Mouse (Mus musculus): ENCODE data around the gene Cdhr3. TPM values are rescaled to one million over a fixed set of nuclear protein-coding genes. Genes with fewer than 3 reads are reported as not detected.

Gene Cdhr3
- not detected in 2 replicates for polyA plus RNA-seq (2015; fragmentation: Nextera tagmentation; extraction: Ambion mirVana)

GRCm38 (mm10) chr12:33092775-33093174 lies at the start of gene Cdhr3:
Gene Cdhr3, minus strand, starts transcription at chr12:33092875.
- Histone ChIP-seq H3K4me2 (no peak within 1 kb of the TSS), H3K4me3 (no peak within 1 kb of the TSS), H3K9me3 (no peaks in the 10 kb centered on the region), H3K9ac (no peak within 1 kb of the TSS), H3K36me3 (no peaks in the 10 kb centered on the region), H3K27ac (no peak within 1 kb of the TSS), H3K4me1 (no peaks in the 10 kb centered on the region), H3K27me3 (no peaks in the 10 kb centered on the region)
- 81% methylated on average over 6 of the region's 6 CpGs for WGBS
- no peak for ATAC-seq (ENCODE audit: insufficient number of reproducible peaks, insufficient read depth, low FRiP score, low TSS enrichment, low read depth)

- no peaks in the 10 kb centered on the region for H3K27me3 ChIP-seq
- no peak for ATAC-seq (ENCODE audit: insufficient number of reproducible peaks, insufficient read depth, low FRiP score, low TSS enrichment, low read depth)
- H3K4me1 ChIP-seq, result no peaks in the 10 kb centered on the region
- 70% methylated on average over 3 of the region's 3 CpGs for WGBS
- H3K27ac ChIP-seq, result no peak overlapping the region
- H3K4me2 ChIP-seq, result no peak overlapping the region
- no peak overlapping the region for H3K4me3 ChIP-seq
- H3K36me3 ChIP-seq, result no peaks in the 10 kb centered on the region
- no peaks in the 10 kb centered on the region for H3K9me3 ChIP-seq
- H3K9ac ChIP-seq, result no peak overlapping the region
Measured at GRCm38 (mm10) chr12:33139083-33139482, 46.4 kb upstream of the Cdhr3 start.

GRCm38 (mm10) chr12:33137857-33138256 lies 45.2 kb upstream of the Cdhr3 start:
- no peak overlapping the region for H3K4me2 ChIP-seq
- no peak overlapping the region for H3K9ac ChIP-seq
- H3K4me3 ChIP-seq, result no peak overlapping the region
- no peaks in the 10 kb centered on the region for H3K27me3 ChIP-seq
- H3K4me1 ChIP-seq, result no peaks in the 10 kb centered on the region
- ATAC-seq (ENCODE audit: insufficient number of reproducible peaks, insufficient read depth, low FRiP score, low TSS enrichment, low read depth), result no peak
- WGBS, result 88% methylated on average over 1 of the region's 1 CpGs
- H3K9me3 ChIP-seq, result no peaks in the 10 kb centered on the region
- no peaks in the 10 kb centered on the region for H3K36me3 ChIP-seq
- no peak overlapping the region for H3K27ac ChIP-seq

GRCm38 (mm10) chr12:33131796-33132195 lies 39.1 kb upstream of the Cdhr3 start:
- no peak for ATAC-seq (ENCODE audit: insufficient number of reproducible peaks, insufficient read depth, low FRiP score, low TSS enrichment, low read depth)
- H3K9me3 ChIP-seq, result no peaks in the 10 kb centered on the region
- H3K36me3 ChIP-seq, result no peaks in the 10 kb centered on the region
- 40% methylated on average over 7 of the region's 7 CpGs for WGBS
- peaks cover 22% of the 10 kb centered on the region for H3K4me1 ChIP-seq
- no peak overlapping the region for H3K4me2 ChIP-seq
- no peak overlapping the region for H3K9ac ChIP-seq
- no peaks in the 10 kb centered on the region for H3K27me3 ChIP-seq
- no peak overlapping the region for H3K4me3 ChIP-seq
- 0 out of 2 replicates have a peak overlapping the region, but pooled peaks have one; percentile 11 for H3K27ac ChIP-seq

- Histone ChIP-seq H3K4me1 (peaks cover 22% of the 10 kb centered on the region), H3K9me3 (no peaks in the 10 kb centered on the region), H3K4me3 (no peak overlapping the region), H3K4me2 (no peak overlapping the region), H3K36me3 (no peaks in the 10 kb centered on the region), H3K27me3 (no peaks in the 10 kb centered on the region), H3K9ac (no peak overlapping the region), H3K27ac (no peak overlapping the region)
- no peak for ATAC-seq (ENCODE audit: insufficient number of reproducible peaks, insufficient read depth, low FRiP score, low TSS enrichment, low read depth)
- whole genome bisulfite sequencing, result 48% methylated on average over 8 of the region's 8 CpGs
Measured at GRCm38 (mm10) chr12:33130401-33130800, 37.7 kb upstream of the Cdhr3 start.

- no peaks in the 10 kb centered on the region for H3K36me3 ChIP-seq
- no peak overlapping the region for H3K4me3 ChIP-seq
- no peak overlapping the region for H3K27ac ChIP-seq
- H3K9ac ChIP-seq, result no peak overlapping the region
- 20% methylated on average over 4 of the region's 4 CpGs for WGBS
- no peaks in the 10 kb centered on the region for H3K27me3 ChIP-seq
- peaks cover 22% of the 10 kb centered on the region for H3K4me1 ChIP-seq
- ATAC-seq (ENCODE audit: insufficient number of reproducible peaks, insufficient read depth, low FRiP score, low TSS enrichment, low read depth), result no peak
- no peaks in the 10 kb centered on the region for H3K9me3 ChIP-seq
- no peak overlapping the region for H3K4me2 ChIP-seq
Measured at GRCm38 (mm10) chr12:33129410-33129809, 36.7 kb upstream of the Cdhr3 start.

GRCm38 (mm10) chr12:33128702-33129101 lies 36.0 kb upstream of the Cdhr3 start:
- no peaks in the 10 kb centered on the region for H3K27me3 ChIP-seq
- no peaks in the 10 kb centered on the region for H3K9me3 ChIP-seq
- H3K4me1 ChIP-seq, result peaks cover 22% of the 10 kb centered on the region
- 43% methylated on average over 7 of the region's 7 CpGs for WGBS
- H3K36me3 ChIP-seq, result no peaks in the 10 kb centered on the region
- ATAC-seq (ENCODE audit: insufficient number of reproducible peaks, insufficient read depth, low FRiP score, low TSS enrichment, low read depth), result no peak
- no peak overlapping the region for H3K27ac ChIP-seq
- H3K4me3 ChIP-seq, result no peak overlapping the region
- H3K4me2 ChIP-seq, result no peak overlapping the region
- no peak overlapping the region for H3K9ac ChIP-seq

GRCm38 (mm10) chr12:33128121-33128520 lies 35.4 kb upstream of the Cdhr3 start:
- no peak for ATAC-seq (ENCODE audit: insufficient number of reproducible peaks, insufficient read depth, low FRiP score, low TSS enrichment, low read depth)

GRCm38 (mm10) chr12:33126243-33126642 lies 33.6 kb upstream of the Cdhr3 start:
- H3K4me3 ChIP-seq, result no peak overlapping the region
- no peak overlapping the region for H3K9ac ChIP-seq
- no peaks in the 10 kb centered on the region for H3K36me3 ChIP-seq
- no peak overlapping the region for H3K4me2 ChIP-seq
- ATAC-seq (ENCODE audit: insufficient number of reproducible peaks, insufficient read depth, low FRiP score, low TSS enrichment, low read depth), result no peak
- no peaks in the 10 kb centered on the region for H3K9me3 ChIP-seq
- H3K27me3 ChIP-seq, result no peaks in the 10 kb centered on the region
- H3K4me1 ChIP-seq, result peaks cover 17% of the 10 kb centered on the region
- H3K27ac ChIP-seq, result no peak overlapping the region

More at GRCm38 (mm10) chr12:33128121-33128520, 35.4 kb upstream of the Cdhr3 start:
- no peaks in the 10 kb centered on the region for H3K9me3 ChIP-seq
- no peak overlapping the region for H3K4me3 ChIP-seq
- H3K27me3 ChIP-seq, result no peaks in the 10 kb centered on the region
- no peak overlapping the region for H3K27ac ChIP-seq
- H3K36me3 ChIP-seq, result no peaks in the 10 kb centered on the region
- H3K9ac ChIP-seq, result no peak overlapping the region
- WGBS, result 86% methylated on average over 2 of the region's 2 CpGs
- no peak overlapping the region for H3K4me2 ChIP-seq
- H3K4me1 ChIP-seq, result peaks cover 22% of the 10 kb centered on the region

GRCm38 (mm10) chr12:33125594-33126227 lies 33.0 kb upstream of the Cdhr3 start:
- Histone ChIP-seq H3K27me3 (no peaks in the 10 kb centered on the region), H3K9me3 (no peaks in the 10 kb centered on the region), H3K27ac (no peak overlapping the region), H3K36me3 (no peaks in the 10 kb centered on the region), H3K9ac (no peak overlapping the region), H3K4me3 (no peak overlapping the region), H3K4me1 (peaks cover 20% of the 10 kb centered on the region), H3K4me2 (no peak overlapping the region)
- 78% methylated on average over 9 of the region's 9 CpGs for WGBS
- ATAC-seq (ENCODE audit: insufficient number of reproducible peaks, insufficient read depth, low FRiP score, low TSS enrichment, low read depth), result no peak

- Histone ChIP-seq H3K9me3 (no peaks in the 10 kb centered on the region), H3K9ac (no peak overlapping the region), H3K27me3 (no peaks in the 10 kb centered on the region), H3K4me1 (peaks cover 4% of the 10 kb centered on the region; the same call in 1 of the 2 replicates), H3K4me3 (no peak overlapping the region), H3K36me3 (no peaks in the 10 kb centered on the region), H3K4me2 (no peak overlapping the region), H3K27ac (no peak overlapping the region)
- ATAC-seq (ENCODE audit: insufficient number of reproducible peaks, insufficient read depth, low FRiP score, low TSS enrichment, low read depth), result no peak
- 43% methylated on average over 15 of the region's 15 CpGs for WGBS
Measured at GRCm38 (mm10) chr12:33118624-33119301, 26.1 kb upstream of the Cdhr3 start.

GRCm38 (mm10) chr12:33110894-33111471 lies 18.3 kb upstream of the Cdhr3 start:
- no peaks in the 10 kb centered on the region for H3K36me3 ChIP-seq
- peak overlapping the region; percentile 11; the same call in 1 of the 2 replicates for H3K9ac ChIP-seq
- H3K4me2 ChIP-seq, result peak overlapping the region; percentile 33
- H3K27ac ChIP-seq, result peak overlapping the region; percentile 85
- H3K27me3 ChIP-seq, result no peaks in the 10 kb centered on the region
- 12% methylated on average over 14 of the region's 14 CpGs for WGBS
- H3K9me3 ChIP-seq, result no peaks in the 10 kb centered on the region
- peaks cover 29% of the 10 kb centered on the region for H3K4me1 ChIP-seq
- ATAC-seq (ENCODE audit: insufficient number of reproducible peaks, insufficient read depth, low FRiP score, low TSS enrichment, low read depth), result no peak
- no peak overlapping the region for H3K4me3 ChIP-seq
